Mouse (Mus musculus) cerebellum, adult 11-12 months (tissue): ENCODE measurements at regions not wholly inside any gene's neighbourhood (a gene's known extent, or its start where the extent isn't known, plus 50 kb on each side); places are given as distances from the start of the nearest gene placed in this dataset.

Experiments used
- DNase-seq: peaks from one replicate; pipeline ENCODE4 v3.0.0; 2022

DNA sequence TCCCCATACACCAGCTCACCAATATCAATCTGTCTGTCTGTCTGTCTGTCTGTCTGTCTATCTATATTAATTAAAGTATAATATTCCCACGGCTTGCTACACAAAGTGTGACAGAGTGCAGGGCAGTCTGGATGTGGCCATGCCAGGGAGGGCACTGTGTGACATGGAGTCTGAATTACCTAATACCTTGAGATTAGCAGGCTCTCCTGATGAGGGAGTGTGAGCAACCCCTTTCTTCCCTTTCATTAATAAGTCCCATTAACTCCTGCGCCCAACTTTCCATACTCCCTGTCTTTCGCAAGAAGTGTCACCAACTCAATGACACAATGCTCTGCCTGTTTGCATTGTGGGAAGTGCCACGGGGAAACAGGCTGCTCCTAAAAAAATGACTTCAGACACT lies 177.9 kb upstream of the Runx1 start:
- no peak for DNase-seq

DNA sequence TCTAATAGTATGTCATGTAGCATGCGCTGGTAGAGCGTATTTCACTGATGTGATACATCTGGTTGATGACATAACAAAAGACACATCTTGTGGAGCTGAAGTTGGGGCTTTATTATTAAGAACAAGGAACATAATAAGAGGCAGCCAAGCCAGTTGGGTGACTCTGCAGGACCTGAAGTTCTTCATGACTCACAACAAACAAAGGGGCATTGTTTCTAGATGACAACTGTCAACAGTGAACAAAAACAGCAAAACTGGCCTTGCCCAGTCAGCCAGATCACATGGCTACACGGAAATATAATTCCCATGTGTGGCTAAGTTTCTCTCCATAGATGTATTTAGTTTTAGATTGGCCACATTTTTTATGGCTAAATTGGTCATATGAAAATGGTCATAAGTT lies 172.7 kb upstream of the Runx1 start:
- no peak for DNase-seq

DNA sequence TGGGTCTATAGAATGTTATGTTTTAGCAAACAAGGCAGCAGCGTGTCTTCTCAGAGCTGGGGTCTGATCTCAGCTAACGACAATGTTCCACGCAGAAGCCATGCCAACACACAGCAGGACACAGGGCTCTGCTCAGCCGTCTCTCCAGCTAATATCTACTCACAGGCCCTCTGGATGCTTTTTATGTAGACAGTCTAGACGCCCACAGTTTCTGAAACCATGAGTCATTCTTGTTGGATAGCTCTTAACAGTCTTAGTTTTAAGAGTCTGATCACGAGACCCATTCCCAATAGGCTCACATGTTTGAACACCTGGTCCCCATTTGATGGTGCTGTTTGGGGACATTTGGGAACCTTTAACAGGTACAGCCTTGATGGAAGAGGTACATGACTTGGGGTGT lies 171.7 kb upstream of the Runx1 start:
- no peak for DNase-seq

DNA sequence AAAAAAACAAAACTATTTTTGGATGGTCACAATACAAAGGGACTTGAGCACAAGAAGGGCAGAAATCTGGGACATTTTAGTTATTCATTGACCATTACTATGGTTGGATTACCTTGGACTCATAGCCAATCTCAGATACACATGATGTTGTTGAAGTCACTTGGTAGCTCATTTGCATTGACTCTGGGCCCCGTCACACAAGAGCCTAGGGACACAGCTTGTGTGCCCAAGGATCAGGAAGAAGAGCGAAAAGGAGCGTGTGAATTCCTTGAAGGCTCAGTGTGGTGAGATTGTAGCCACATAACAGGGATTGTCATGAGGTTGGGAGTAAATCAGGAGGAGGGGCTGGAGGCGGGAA lies 170.0 kb upstream of the Runx1 start:
- DNase-seq, result no peak

GRCm38 (mm10) chr16:92995132-92995992 lies 169.4 kb upstream of the Runx1 start:
- no peak for DNase-seq

DNA sequence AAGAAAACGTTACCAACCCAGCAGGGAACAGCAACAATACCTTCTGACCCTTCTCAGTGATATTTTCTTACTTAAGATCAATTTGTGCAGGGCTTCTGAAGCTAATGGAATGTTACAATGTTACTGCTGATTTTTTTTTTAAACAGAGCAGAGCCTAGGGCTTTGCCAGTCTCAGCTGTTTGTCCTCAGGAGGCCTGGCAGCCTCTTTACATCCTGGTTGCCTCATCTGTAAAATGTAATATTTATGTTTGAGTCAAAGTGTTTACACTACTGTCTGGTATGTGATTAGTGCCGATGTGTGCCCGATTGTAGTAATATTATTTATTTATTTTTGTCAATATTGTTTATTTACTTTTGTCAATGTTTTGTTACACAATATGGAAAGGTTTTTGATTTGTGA lies 166.9 kb upstream of the Runx1 start:
- no peak for DNase-seq

DNA sequence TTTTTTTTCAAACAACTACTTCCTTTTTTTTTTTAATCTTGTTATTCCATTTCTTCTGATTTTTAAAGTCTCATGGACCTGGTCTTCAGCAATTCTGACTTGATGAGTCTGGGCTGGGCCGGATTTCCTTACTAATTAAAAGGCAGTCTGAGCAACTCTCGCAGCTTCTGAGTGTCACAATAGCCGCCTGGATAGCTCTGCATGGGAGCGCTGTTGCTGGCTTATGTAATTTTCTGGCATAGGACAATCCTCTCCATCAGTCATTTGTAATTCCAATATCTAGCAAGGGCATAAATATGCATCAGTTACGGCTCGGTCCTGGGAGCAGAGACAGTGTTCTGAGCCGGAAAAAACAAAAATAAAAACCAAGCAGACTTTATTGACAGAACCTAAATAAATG lies 165.5 kb upstream of the Runx1 start:
- peak; percentile 60 for DNase-seq

- no peak for DNase-seq
These were observed 162.5 kb upstream of the Runx1 start for GRCm38 (mm10) chr16:92988416-92988815.

- DNase-seq, result no peak
These were observed 162.1 kb upstream of the Runx1 start for GRCm38 (mm10) chr16:92988000-92988399.

DNA sequence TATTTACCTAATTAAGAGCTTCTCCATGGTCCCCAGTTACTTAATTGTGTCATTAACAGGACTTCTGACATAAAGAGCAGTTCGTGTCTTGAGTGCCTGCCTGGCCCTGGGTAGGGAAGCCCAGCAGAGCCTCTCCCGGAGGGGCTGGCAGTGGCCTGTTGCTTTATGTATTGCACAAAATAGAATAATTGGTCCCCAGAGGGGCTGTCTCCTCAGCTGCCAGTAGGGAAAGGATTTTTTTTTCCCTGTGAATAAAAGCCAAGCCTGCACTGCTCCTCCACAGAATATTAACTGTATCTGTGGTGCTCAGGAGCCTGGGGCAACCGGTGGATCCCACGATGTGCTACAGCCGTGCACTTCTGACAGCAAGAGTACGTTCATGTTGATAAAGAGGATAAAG lies 159.8 kb upstream of the Runx1 start:
- no peak for DNase-seq

- DNase-seq, result no peak
These were observed 157.0 kb upstream of the Runx1 start for GRCm38 (mm10) chr16:92982934-92983333.

DNA sequence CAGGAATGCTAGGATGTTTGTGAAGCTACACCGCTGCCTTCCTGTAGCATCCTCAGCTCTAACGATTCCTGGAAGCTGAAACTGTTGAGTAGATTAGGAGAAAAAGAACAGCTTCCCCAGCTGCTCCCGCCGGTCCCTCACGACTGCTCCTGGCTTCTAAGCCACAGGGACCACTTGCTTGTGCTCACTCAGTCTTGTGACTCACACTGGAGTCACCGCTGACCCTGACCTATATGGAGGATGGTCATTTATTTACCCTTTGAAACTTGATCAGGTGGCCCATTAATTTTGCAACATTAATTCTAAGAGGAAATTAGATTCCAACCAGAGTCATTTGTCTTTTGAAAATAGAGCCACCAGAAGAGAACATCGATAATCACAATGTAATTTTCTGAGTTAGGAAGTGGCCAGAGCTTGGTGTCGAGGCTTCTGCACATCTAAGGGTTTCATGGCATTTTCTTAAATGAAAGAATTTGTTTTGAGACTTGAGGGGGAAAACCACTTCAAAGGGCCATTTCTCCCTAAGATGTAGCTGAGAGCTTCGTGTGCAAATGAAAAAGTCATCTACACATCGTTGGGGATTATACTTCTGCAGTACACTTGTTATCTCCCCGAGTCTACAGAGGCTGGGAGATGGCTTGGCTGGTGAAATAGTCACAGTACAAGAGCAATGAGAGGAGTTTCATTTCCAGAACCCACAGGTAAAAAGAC lies 153.8 kb upstream of the Runx1 start:
- no peak for DNase-seq

- peak; percentile 22 for DNase-seq
These were observed 150.1 kb upstream of the Runx1 start for GRCm38 (mm10) chr16:92976097-92976496.

GRCm38 (mm10) chr16:92975090-92975489 lies 149.1 kb upstream of the Runx1 start:
- DNase-seq, result peak; percentile 98

GRCm38 (mm10) chr16:92972681-92973080 lies 146.7 kb upstream of the Runx1 start:
- no peak for DNase-seq

- no peak for DNase-seq
These were observed 146.0 kb upstream of the Runx1 start for GRCm38 (mm10) chr16:92971956-92972355.

DNA sequence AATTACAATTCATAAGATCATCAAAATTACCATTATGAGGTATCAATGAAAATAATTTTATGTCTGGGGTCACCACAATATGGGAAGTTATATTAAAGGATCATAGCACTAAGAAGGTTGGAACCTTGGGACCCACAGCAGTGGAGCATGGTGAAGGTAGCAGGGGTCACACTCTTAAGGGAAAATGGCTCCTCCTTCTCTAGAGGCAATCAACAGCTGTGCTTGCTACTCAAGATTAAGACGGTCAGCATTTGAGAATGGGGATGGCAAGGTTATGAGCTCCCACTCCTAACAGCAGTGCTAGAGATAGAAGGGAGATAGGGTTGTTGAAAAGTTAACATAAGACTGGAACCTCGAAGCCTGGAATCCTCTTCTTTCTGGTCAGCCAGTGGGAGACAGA lies 144.6 kb upstream of the Runx1 start:
- DNase-seq, result no peak

GRCm38 (mm10) chr16:92969036-92969435 lies 143.1 kb upstream of the Runx1 start:
- DNase-seq, result peak; percentile 23

DNA sequence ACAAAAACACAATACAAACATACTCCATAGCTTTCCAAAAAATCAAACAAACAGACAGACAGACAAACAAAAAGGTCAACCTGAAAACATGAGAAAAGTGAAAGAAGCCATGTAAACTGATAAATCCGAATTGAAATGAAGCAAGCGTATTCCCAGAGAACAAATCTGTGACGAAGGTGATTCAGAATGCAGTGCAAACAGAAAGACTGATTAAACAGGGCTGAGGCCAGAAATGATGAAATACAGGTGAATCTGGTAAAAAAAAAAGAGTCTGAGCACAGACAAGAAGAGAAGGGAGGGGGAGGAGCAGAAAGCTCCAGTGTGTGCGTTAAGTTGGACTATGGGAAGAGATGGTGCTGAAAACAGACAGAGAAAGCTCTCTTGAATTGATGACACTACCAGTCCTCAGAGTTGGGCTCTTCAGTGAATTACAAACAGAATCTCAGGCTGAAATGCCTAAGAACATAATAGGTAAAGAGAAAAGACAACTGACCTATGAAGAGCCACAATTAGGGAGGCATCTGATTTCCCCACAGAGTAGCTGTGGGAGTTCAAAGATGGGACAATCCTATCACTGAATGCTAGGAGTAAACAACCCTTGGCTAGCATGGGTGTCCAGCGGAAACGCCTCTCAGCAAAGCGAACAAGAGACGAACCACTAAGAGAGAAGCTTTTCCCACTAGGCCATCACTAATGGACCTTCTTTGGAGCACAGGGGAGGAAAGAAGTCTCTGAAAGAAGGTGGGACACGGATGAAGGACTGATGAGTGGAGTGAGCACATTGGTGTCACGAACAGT lies 140.3 kb upstream of the Runx1 start:
- DNase-seq, result no peak

- no peak for DNase-seq
These were observed 139.7 kb upstream of the Runx1 start for GRCm38 (mm10) chr16:92965651-92966050.

GRCm38 (mm10) chr16:92963582-92963981 lies 137.6 kb upstream of the Runx1 start:
- no peak for DNase-seq

GRCm38 (mm10) chr16:92961361-92961760 lies 135.4 kb upstream of the Runx1 start:
- no peak for DNase-seq

DNA sequence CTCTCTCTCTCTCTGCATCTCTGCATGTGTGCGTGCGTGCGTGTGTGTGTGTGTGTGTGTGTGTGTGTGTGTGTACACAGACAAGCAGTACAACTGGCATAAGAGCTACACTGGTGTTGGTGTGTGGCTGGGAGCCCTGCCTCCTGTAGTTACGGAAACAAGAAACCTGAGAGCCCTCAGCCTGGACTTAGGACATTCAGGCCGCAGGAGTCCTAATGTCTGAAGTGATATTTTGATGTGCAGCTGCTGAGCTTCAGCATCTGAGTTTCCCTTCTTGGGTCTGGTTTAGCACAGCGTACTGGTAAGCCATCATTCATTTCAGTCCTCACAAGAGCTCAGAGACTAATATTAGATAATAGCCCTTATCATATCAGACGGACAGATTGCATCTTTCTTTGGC lies 134.8 kb upstream of the Runx1 start:
- no peak for DNase-seq

DNA sequence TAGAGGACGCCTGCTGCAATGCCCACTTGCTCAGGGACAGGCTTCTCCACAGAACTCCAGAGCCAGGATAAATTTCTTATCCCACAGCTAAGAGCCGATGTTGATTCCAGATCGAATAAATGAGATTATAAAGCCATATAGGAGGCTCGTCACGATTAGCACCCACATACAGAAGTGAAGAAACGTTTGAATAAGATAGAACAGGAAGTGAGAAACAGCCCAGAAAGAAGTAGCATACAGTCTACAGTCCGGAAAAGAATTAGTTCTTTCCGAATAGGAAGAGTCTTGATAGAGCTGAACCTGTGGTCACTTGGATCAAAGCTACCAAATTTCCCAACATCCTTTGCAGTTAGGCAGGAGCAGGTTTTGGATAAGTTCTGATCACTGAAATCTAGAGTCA lies 133.0 kb upstream of the Runx1 start:
- no peak for DNase-seq
